Mouse (Mus musculus): ENCODE measurements around the gene N4bp2l1. TPM values are rescaled to one million over a fixed set of nuclear protein-coding genes. Genes with fewer than 3 reads are reported as not detected.

The N4bp2l1 gene
- polyA plus RNA-seq, 1 experiment: 7.8 TPM

- Histone ChIP-seq H3K27me3 (replicated peaks; ENCODE audit: control insufficient read depth, insufficient read depth, low read length) (no peaks in the 10 kb centered on the region), H3K4me1 (ENCODE audit: control insufficient read depth, insufficient read depth, low read length) (no peaks in the 10 kb centered on the region), H3K36me3 (ENCODE audit: control insufficient read depth, insufficient read depth, low read length) (no peaks in the 10 kb centered on the region), H3K4me3 (ENCODE audit: insufficient read depth, low read depth, low read length) (no peak overlapping the region), H3K27ac (ENCODE audit: insufficient read depth, low read depth, low read length) (no peak overlapping the region)
- TF ChIP-seq CTCF (conservative IDR thresholded peaks at IDR 0.05; ENCODE audit: insufficient read depth, insufficient read length, low read depth, low read length) (no peak), POLR2A (IDR thresholded peaks at IDR 0.05; ENCODE audit: low read depth, low read length) (no peak)
- DNase-seq: no peak
- 91% methylated on average over 3 of the region's 3 CpGs for WGBS
Measured at GRCm38 (mm10) chr5:150621592-150621991, 24.6 kb upstream of the N4bp2l1 start.

GRCm38 (mm10) chr5:150620588-150621135 is 23.7 kb upstream of the N4bp2l1 start:
- H3K27ac ChIP-seq (ENCODE audit: insufficient read depth, low read depth, low read length): no peak overlapping the region
- H3K36me3 ChIP-seq (ENCODE audit: control insufficient read depth, insufficient read depth, low read length): no peaks in the 10 kb centered on the region
- no peaks in the 10 kb centered on the region for H3K27me3 ChIP-seq (replicated peaks; ENCODE audit: control insufficient read depth, insufficient read depth, low read length)
- no peak overlapping the region for H3K4me3 ChIP-seq (ENCODE audit: insufficient read depth, low read depth, low read length)
- no peaks in the 10 kb centered on the region for H3K4me1 ChIP-seq (ENCODE audit: control insufficient read depth, insufficient read depth, low read length)
- no peak for DNase-seq
- TF ChIP-seq CTCF (conservative IDR thresholded peaks at IDR 0.05; ENCODE audit: insufficient read depth, insufficient read length, low read depth, low read length) (no peak), POLR2A (IDR thresholded peaks at IDR 0.05; ENCODE audit: low read depth, low read length) (no peak)
- WGBS: 71% methylated on average over 7 of the region's 7 CpGs

- TF ChIP-seq CTCF (conservative IDR thresholded peaks at IDR 0.05; ENCODE audit: insufficient read depth, insufficient read length, low read depth, low read length) (no peak), POLR2A (IDR thresholded peaks at IDR 0.05; ENCODE audit: low read depth, low read length) (no peak)
Measured at GRCm38 (mm10) chr5:150618599-150619355, 21.8 kb upstream of the N4bp2l1 start.

GRCm38 (mm10) chr5:150616731-150617130 is 19.7 kb upstream of the N4bp2l1 start:
- TF ChIP-seq POLR2A (IDR thresholded peaks at IDR 0.05; ENCODE audit: low read depth, low read length): no peak
- TF ChIP-seq CTCF (conservative IDR thresholded peaks at IDR 0.05; ENCODE audit: insufficient read depth, insufficient read length, low read depth, low read length): no peak
- Histone ChIP-seq H3K4me3 (ENCODE audit: insufficient read depth, low read depth, low read length) (no peak overlapping the region), H3K27ac (ENCODE audit: insufficient read depth, low read depth, low read length) (no peak overlapping the region), H3K36me3 (ENCODE audit: control insufficient read depth, insufficient read depth, low read length) (no peaks in the 10 kb centered on the region), H3K27me3 (replicated peaks; ENCODE audit: control insufficient read depth, insufficient read depth, low read length) (no peaks in the 10 kb centered on the region), H3K4me1 (ENCODE audit: control insufficient read depth, insufficient read depth, low read length) (no peaks in the 10 kb centered on the region)
- WGBS: 80% methylated on average over 3 of the region's 3 CpGs
- no peak for DNase-seq

More at GRCm38 (mm10) chr5:150618599-150619355, 21.8 kb upstream of the N4bp2l1 start:
- WGBS: 53% methylated on average over 10 of the region's 10 CpGs
- H3K4me3 ChIP-seq (ENCODE audit: insufficient read depth, low read depth, low read length): no peak overlapping the region
- H3K27ac ChIP-seq (ENCODE audit: insufficient read depth, low read depth, low read length): no peak overlapping the region
- H3K4me1 ChIP-seq (ENCODE audit: control insufficient read depth, insufficient read depth, low read length): no peaks in the 10 kb centered on the region
- no peak for DNase-seq
- no peaks in the 10 kb centered on the region for H3K27me3 ChIP-seq (replicated peaks; ENCODE audit: control insufficient read depth, insufficient read depth, low read length)
- no peaks in the 10 kb centered on the region for H3K36me3 ChIP-seq (ENCODE audit: control insufficient read depth, insufficient read depth, low read length)

GRCm38 (mm10) chr5:150616216-150616615 is 19.2 kb upstream of the N4bp2l1 start:
- peak; percentile 35 for DNase-seq
- no peaks in the 10 kb centered on the region for H3K4me1 ChIP-seq (ENCODE audit: control insufficient read depth, insufficient read depth, low read length)
- no peak overlapping the region for H3K27ac ChIP-seq (ENCODE audit: insufficient read depth, low read depth, low read length)
- TF ChIP-seq CTCF (conservative IDR thresholded peaks at IDR 0.05; ENCODE audit: insufficient read depth, insufficient read length, low read depth, low read length): no peak
- TF ChIP-seq POLR2A (IDR thresholded peaks at IDR 0.05; ENCODE audit: low read depth, low read length): no peak
- WGBS: 74% methylated on average over 2 of the region's 2 CpGs
- H3K4me3 ChIP-seq (ENCODE audit: insufficient read depth, low read depth, low read length): no peak overlapping the region
- H3K27me3 ChIP-seq (replicated peaks; ENCODE audit: control insufficient read depth, insufficient read depth, low read length): no peaks in the 10 kb centered on the region
- H3K36me3 ChIP-seq (ENCODE audit: control insufficient read depth, insufficient read depth, low read length): no peaks in the 10 kb centered on the region

- WGBS: 81% methylated on average over 2 of the region's 2 CpGs
- H3K4me3 ChIP-seq (ENCODE audit: insufficient read depth, low read depth, low read length): no peak overlapping the region
- H3K27me3 ChIP-seq (replicated peaks; ENCODE audit: control insufficient read depth, insufficient read depth, low read length): no peaks in the 10 kb centered on the region
- H3K27ac ChIP-seq (ENCODE audit: insufficient read depth, low read depth, low read length): no peak overlapping the region
- no peaks in the 10 kb centered on the region for H3K36me3 ChIP-seq (ENCODE audit: control insufficient read depth, insufficient read depth, low read length)
- no peaks in the 10 kb centered on the region for H3K4me1 ChIP-seq (ENCODE audit: control insufficient read depth, insufficient read depth, low read length)
- no peak for TF ChIP-seq POLR2A (IDR thresholded peaks at IDR 0.05; ENCODE audit: low read depth, low read length)
- no peak for TF ChIP-seq CTCF (conservative IDR thresholded peaks at IDR 0.05; ENCODE audit: insufficient read depth, insufficient read length, low read depth, low read length)
- no peak for DNase-seq
Measured at GRCm38 (mm10) chr5:150614054-150614453, 17.1 kb upstream of the N4bp2l1 start.

- H3K4me1 ChIP-seq (ENCODE audit: control insufficient read depth, insufficient read depth, low read length): no peaks in the 10 kb centered on the region
- H3K27ac ChIP-seq (ENCODE audit: insufficient read depth, low read depth, low read length): no peak overlapping the region
- WGBS: 39% methylated on average over 12 of the region's 12 CpGs
- H3K4me3 ChIP-seq (ENCODE audit: insufficient read depth, low read depth, low read length): no peak overlapping the region
- H3K36me3 ChIP-seq (ENCODE audit: control insufficient read depth, insufficient read depth, low read length): no peaks in the 10 kb centered on the region
- DNase-seq: no peak
- TF ChIP-seq POLR2A (IDR thresholded peaks at IDR 0.05; ENCODE audit: low read depth, low read length) (no peak), CTCF (conservative IDR thresholded peaks at IDR 0.05; ENCODE audit: insufficient read depth, insufficient read length, low read depth, low read length) (no peak)
- H3K27me3 ChIP-seq (replicated peaks; ENCODE audit: control insufficient read depth, insufficient read depth, low read length): no peaks in the 10 kb centered on the region
Measured at GRCm38 (mm10) chr5:150611697-150612096, 14.7 kb upstream of the N4bp2l1 start.

All from kidney, adult 2 months (tissue).